Mouse (Mus musculus) cerebellum, adult 2 months (tissue): ENCODE measurements around the gene Wnk2. TPM values are rescaled to one million over a fixed set of nuclear protein-coding genes. Genes with fewer than 3 reads are reported as not detected.

Experiments
- DNase-seq, 2 experiments: peaks; one replicate each; pipeline ENCODE4 v3.0.0; 2021
- H3K27ac ChIP-seq: fragments of 200-500 bp; 2 replicates; pipeline ENCODE4 v1.5.1; 2012; ENCODE audit warnings: low read length, control low read depth, inconsistent platforms; ENCODE audit not compliant: insufficient read depth
- H3K27me3 ChIP-seq: fragments of 200-500 bp; 2 replicates; pipeline ENCODE4 v1.6.1; 2012; ENCODE audit warnings: inconsistent platforms, mild to moderate bottlenecking, low read length, moderate library complexity; ENCODE audit not compliant: control insufficient read depth, insufficient read depth
- H3K4me1 ChIP-seq: fragments of 200-500 bp; 2 replicates; pipeline ENCODE4 v1.6.1; 2011; ENCODE audit warnings: low read length; ENCODE audit not compliant: control insufficient read depth, insufficient read depth
- H3K4me3 ChIP-seq: fragments of 200-500 bp; replicated peaks from 2 replicates; pipeline ENCODE3; 2011; ENCODE audit warnings: mild to moderate bottlenecking, low read depth, low read length, control low read depth; ENCODE audit not compliant: insufficient read depth
- CTCF ChIP-seq: fragments of 200-500 bp; IDR thresholded peaks from 2 replicates; pipeline ENCODE4 v1.5.1; 2011; ENCODE audit warnings: low read depth, mild to moderate bottlenecking, control low read depth, low read length, moderate library complexity, borderline replicate concordance; ENCODE audit not compliant: insufficient read depth
- POLR2A ChIP-seq: fragments of 200-500 bp; IDR thresholded peaks from 2 replicates; pipeline ENCODE4 v1.6.1; 2011; ENCODE audit warnings: low read length, control low read depth, borderline replicate concordance; ENCODE audit not compliant: insufficient read depth
- WGBS: fragments of 180-500 bp; shearing (Covaris S2); methylation state at CpG from one replicate; pipeline ENCODE4 v1.1.7; 2018; 5-methylcytosine and 5-hydroxymethylcytosine counted together
- polyA plus RNA-seq: library from polyadenylated mRNA; depleted of rRNA; stranded (reverse); fragments of >200 nt; gene quantifications from 2 replicates; pipeline ENCODE4 v1.2.3, GENCODE M21; 2012

Wnk2 gene
- polyA plus RNA-seq, 1 experiment = 73.2 TPM

GRCm38 (mm10) chr13:49183646-49184045 is 35.8 kb upstream of the Wnk2 start:
- no peak overlapping the region for H3K4me3 ChIP-seq
- DNase-seq = no peak
- H3K27me3 ChIP-seq = no peaks in the 10 kb centered on the region
- peaks cover 30% of the 10 kb centered on the region for H3K4me1 ChIP-seq
- WGBS = 81% methylated on average over 5 of the region's 5 CpGs
- TF ChIP-seq POLR2A (no peak), CTCF (no peak)
- H3K27ac ChIP-seq = no peak overlapping the region

- H3K27ac ChIP-seq = no peak overlapping the region
- TF ChIP-seq POLR2A (no peak), CTCF (no peak)
- no peak for DNase-seq
- 93% methylated on average over 5 of the region's 5 CpGs for WGBS
- H3K4me1 ChIP-seq = peaks cover 35% of the 10 kb centered on the region
- no peak overlapping the region for H3K4me3 ChIP-seq
- no peaks in the 10 kb centered on the region for H3K27me3 ChIP-seq
These were observed 35.3 kb upstream of the Wnk2 start for GRCm38 (mm10) chr13:49183161-49183560.

GRCm38 (mm10) chr13:49181411-49181984 is 33.7 kb upstream of the Wnk2 start:
- WGBS = 23% methylated on average over 3 of the region's 3 CpGs

GRCm38 (mm10) chr13:49180691-49181090 is 32.9 kb upstream of the Wnk2 start:
- Histone ChIP-seq H3K27ac (no peak overlapping the region), H3K4me1 (peaks cover 36% of the 10 kb centered on the region), H3K4me3 (no peak overlapping the region), H3K27me3 (no peaks in the 10 kb centered on the region)
- 94% methylated on average over 1 of the region's 1 CpGs for WGBS
- no peak for TF ChIP-seq CTCF
- TF ChIP-seq POLR2A = no peak
- no peak for DNase-seq

More at GRCm38 (mm10) chr13:49181411-49181984, 33.7 kb upstream of the Wnk2 start:
- TF ChIP-seq CTCF = no peak
- no peak for TF ChIP-seq POLR2A
- peak overlapping the region; percentile 2; the same call in 1 of the 2 replicates for H3K27ac ChIP-seq
- H3K27me3 ChIP-seq = no peaks in the 10 kb centered on the region
- peaks cover 36% of the 10 kb centered on the region for H3K4me1 ChIP-seq
- no peak overlapping the region for H3K4me3 ChIP-seq
- DNase-seq = peak; percentile 79 to 87

GRCm38 (mm10) chr13:49180274-49180673 is 32.5 kb upstream of the Wnk2 start:
- no peak overlapping the region for H3K27ac ChIP-seq
- TF ChIP-seq POLR2A (no peak), CTCF (no peak)
- DNase-seq = no peak
- peaks cover 36% of the 10 kb centered on the region for H3K4me1 ChIP-seq
- no peak overlapping the region for H3K4me3 ChIP-seq
- WGBS = 96% methylated on average over 5 of the region's 5 CpGs
- H3K27me3 ChIP-seq = no peaks in the 10 kb centered on the region

GRCm38 (mm10) chr13:49178839-49179585 is 31.2 kb upstream of the Wnk2 start:
- no peak for TF ChIP-seq POLR2A
- TF ChIP-seq CTCF = no peak
- 32% methylated on average over 19 of the region's 19 CpGs for whole genome bisulfite sequencing
- Histone ChIP-seq H3K4me3 (no peak overlapping the region), H3K27ac (peak overlapping the region; percentile 16), H3K27me3 (no peaks in the 10 kb centered on the region), H3K4me1 (peaks cover 36% of the 10 kb centered on the region)
- peak; percentile 93 to 95 for DNase-seq

- no peak overlapping the region for H3K27ac ChIP-seq
- H3K27me3 ChIP-seq = no peaks in the 10 kb centered on the region
- H3K4me3 ChIP-seq = no peak overlapping the region
- WGBS = 57% methylated on average over 10 of the region's 10 CpGs
- no peak for DNase-seq
- H3K4me1 ChIP-seq = peaks cover 46% of the 10 kb centered on the region
- TF ChIP-seq POLR2A (no peak), CTCF (no peak)
These were observed 27.7 kb upstream of the Wnk2 start for GRCm38 (mm10) chr13:49175509-49175908.

GRCm38 (mm10) chr13:49172971-49173596 is 25.3 kb upstream of the Wnk2 start:
- no peaks in the 10 kb centered on the region for H3K27me3 ChIP-seq
- 7% methylated on average over 12 of the region's 12 CpGs for WGBS
- peaks cover 33% of the 10 kb centered on the region for H3K4me1 ChIP-seq
- H3K4me3 ChIP-seq = no peak overlapping the region
- peak overlapping the region; percentile 35; the same call in 1 of the 2 replicates for H3K27ac ChIP-seq
- no peak for TF ChIP-seq POLR2A
- TF ChIP-seq CTCF = peak; percentile 90
- DNase-seq = peak; percentile 87 to 94
